18 mouse cellular contexts compared by ENCODE assay signal in genomic region chr15:84962518-84962917, GRCm38 (mm10). TPM values are rescaled to one million over a fixed set of nuclear protein-coding genes. Genes with fewer than 3 reads are reported as not detected.
"Had no signal": no experiment of that assay in that cellular context is flagged by ENCODE, and none has a peak within 500 bp of the region (broad histone marks: within the 10 kb centered on the region; RNA-seq: fewer than 3 reads in every experiment).

No protein-coding gene starts in this region.

- H3K27ac ChIP-seq: neural tube, embryonic 12.5 days; neural tube, embryonic 13.5 days; neural tube, embryonic 15.5 days; stomach, embryonic 15.5 days; stomach, postnatal 0 days had no signal

- H3K4me3 ChIP-seq: neural tube, embryonic 12.5 days; neural tube, embryonic 13.5 days; neural tube, embryonic 15.5 days; stomach, embryonic 15.5 days had no signal

- DNase-seq: right cerebral cortex, adult 18-20 months; right cerebral cortex, postnatal 14 days; right cerebral cortex, postnatal 25 days; right cerebral cortex, postnatal 4 days; spleen, adult 18-20 months; thymus, adult 18-20 months; thymus, adult 2 months; thymus, postnatal 14 days; thymus, postnatal 25 days; thymus, postnatal 36 days; thymus, postnatal 4 days had no signal

RNA-seq across cellular contexts. Expression of gene Upk3a, which starts 54.4 kb away (rescaled TPM):
- polyA plus RNA-seq: neural tube, embryonic 11.5 days; spleen, adult 2 months had no signal
